Mouse (Mus musculus) gastrocnemius, postnatal 4 days (tissue): ENCODE measurements around the gene Pcnx2. TPM values are rescaled to one million over a fixed set of nuclear protein-coding genes. Genes with fewer than 3 reads are reported as not detected.

ENCODE experiments used
- DNase-seq, 2 experiments: peaks; one replicate each; pipeline ENCODE4 v3.0.0; 2021 to 2022; ENCODE audit warnings: low spot score in 2 of 2, mixed read lengths in 2 of 2
- total RNA-seq, 2 experiments: library from RNA; stranded (reverse); gene quantifications; 2 replicates each; pipeline ENCODE4 v1.2.3; 2021

Pcnx2 gene
- total RNA-seq, 2 experiments from 2014 or later = 0.59 to 0.88 TPM

GRCm38 (mm10) chr8:125823719-125824118, 74.4 kb downstream of the Pcnx2 start:
- no peak for DNase-seq

- no peak for DNase-seq
These were observed 76.1 kb downstream of the Pcnx2 start for GRCm38 (mm10) chr8:125822065-125822464.

GRCm38 (mm10) chr8:125819797-125820196, 78.3 kb downstream of the Pcnx2 start:
- no peak for DNase-seq

GRCm38 (mm10) chr8:125818796-125819195, 79.3 kb downstream of the Pcnx2 start:
- no peak for DNase-seq

GRCm38 (mm10) chr8:125816742-125817141, 81.4 kb downstream of the Pcnx2 start:
- no peak for DNase-seq

- DNase-seq = no peak
These were observed 89.3 kb downstream of the Pcnx2 start for GRCm38 (mm10) chr8:125808826-125809225.

GRCm38 (mm10) chr8:125807905-125808310, 90.2 kb downstream of the Pcnx2 start:
- no peak for DNase-seq

- DNase-seq = no peak
These were observed 91.7 kb downstream of the Pcnx2 start for GRCm38 (mm10) chr8:125806459-125806858.

GRCm38 (mm10) chr8:125796970-125797369, 101.1 kb downstream of the Pcnx2 start:
- DNase-seq = no peak

- DNase-seq = no peak
These were observed 102.8 kb downstream of the Pcnx2 start for GRCm38 (mm10) chr8:125795341-125795740.

GRCm38 (mm10) chr8:125792816-125793455, 105.2 kb downstream of the Pcnx2 start:
- DNase-seq = no peak

GRCm38 (mm10) chr8:125786886-125787285, 111.2 kb downstream of the Pcnx2 start:
- DNase-seq = no peak

- DNase-seq = no peak
These were observed 116.0 kb downstream of the Pcnx2 start for GRCm38 (mm10) chr8:125782161-125782560.

- no peak for DNase-seq
These were observed 118.5 kb downstream of the Pcnx2 start for GRCm38 (mm10) chr8:125779656-125780055.

- no peak for DNase-seq
These were observed 119.2 kb downstream of the Pcnx2 start for GRCm38 (mm10) chr8:125778919-125779318.

GRCm38 (mm10) chr8:125777478-125778164, 120.5 kb downstream of the Pcnx2 start:
- no peak for DNase-seq

GRCm38 (mm10) chr8:125776800-125777199, 121.3 kb downstream of the Pcnx2 start:
- DNase-seq = no peak

- DNase-seq = no peak
These were observed 121.8 kb downstream of the Pcnx2 start for GRCm38 (mm10) chr8:125776314-125776713.

- DNase-seq = no peak
These were observed 123.1 kb downstream of the Pcnx2 start for GRCm38 (mm10) chr8:125775031-125775430.

- no peak for DNase-seq
These were observed 124.8 kb downstream of the Pcnx2 start for GRCm38 (mm10) chr8:125773281-125773803.

- DNase-seq = no peak
These were observed 125.8 kb downstream of the Pcnx2 start for GRCm38 (mm10) chr8:125772300-125772699.

- DNase-seq = no peak
These were observed 130.0 kb downstream of the Pcnx2 start for GRCm38 (mm10) chr8:125768079-125768478.
